Mouse (Mus musculus): ENCODE results near the gene Marcks. TPM values are rescaled to one million over a fixed set of nuclear protein-coding genes. Genes with fewer than 3 reads are reported as not detected.

Gene Marcks
- polyA plus RNA-seq, 1 experiment: 332 TPM

GRCm38 (mm10) chr10:37136981-37137518 is 1.7 kb downstream of the Marcks start:
- peak overlapping the region; percentile 92 for H3K27ac ChIP-seq (ENCODE audit: insufficient read depth, low read depth, low read length)
- TF ChIP-seq CTCF (IDR thresholded peaks at IDR 0.05; ENCODE audit: low read depth, low read length) (peak; percentile 28; the same call in 1 of the 2 replicates), POLR2A (IDR thresholded peaks at IDR 0.05; ENCODE audit: borderline replicate concordance, low read depth, low read length) (0 out of 2 replicates have a peak, but pooled peaks have one; percentile 14)
- peaks cover 5% of the 10 kb centered on the region; the same call in 1 of the 2 replicates for H3K4me1 ChIP-seq (ENCODE audit: control insufficient read depth, insufficient read depth, low read length)
- peak overlapping the region; percentile 69 for H3K4me3 ChIP-seq (ENCODE audit: insufficient read depth, low read length)

DNA sequence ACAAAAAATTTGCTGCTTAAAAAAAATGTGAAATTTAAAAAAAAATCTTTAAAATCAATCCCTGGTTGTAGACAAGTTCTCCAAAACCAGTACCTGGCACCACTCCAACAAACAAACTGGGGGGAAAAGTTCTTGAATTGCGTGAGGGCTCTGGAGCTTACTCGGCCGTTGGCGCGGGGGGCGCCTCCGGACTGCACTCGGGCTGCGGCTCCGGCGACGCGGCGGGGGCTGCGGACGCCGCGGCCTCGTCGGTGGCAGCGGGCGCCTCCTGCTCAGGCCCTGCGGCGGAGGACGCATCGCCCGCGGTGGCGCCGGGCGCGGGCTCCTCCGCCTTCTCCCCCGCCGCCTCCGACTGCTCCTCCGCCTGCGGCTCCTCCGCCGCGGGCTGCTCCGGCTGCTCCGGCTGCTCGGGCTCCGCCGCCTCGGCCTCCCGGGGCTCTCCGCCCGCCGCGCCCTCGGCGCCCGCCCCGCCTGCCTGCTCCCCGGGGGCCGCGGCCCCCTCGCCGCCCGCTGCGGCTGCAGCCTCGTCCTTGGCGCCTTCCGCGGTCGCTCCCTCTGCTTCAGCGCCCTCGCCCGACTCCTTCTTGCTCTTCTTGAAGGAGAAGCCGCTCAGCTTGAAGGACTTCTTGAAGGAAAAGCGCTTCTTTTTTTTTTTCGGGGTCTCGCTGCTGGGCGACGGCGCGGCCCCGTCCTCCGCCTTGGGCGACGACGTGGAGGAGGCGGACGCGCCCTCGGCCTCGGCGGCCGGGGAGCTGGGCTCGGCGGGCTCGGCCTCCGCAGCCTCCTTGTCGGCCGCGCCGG is 2.6 kb downstream of the Marcks start:
- Histone ChIP-seq H3K4me3 (ENCODE audit: insufficient read depth, low read length) (peak overlapping the region; percentile 69), H3K4me1 (ENCODE audit: control insufficient read depth, insufficient read depth, low read length) (no peaks in the 10 kb centered on the region), H3K27ac (ENCODE audit: insufficient read depth, low read depth, low read length) (peak overlapping the region; percentile 92)
- no peak for TF ChIP-seq POLR2A (IDR thresholded peaks at IDR 0.05; ENCODE audit: borderline replicate concordance, low read depth, low read length)
- no peak for TF ChIP-seq CTCF (IDR thresholded peaks at IDR 0.05; ENCODE audit: low read depth, low read length)

- Histone ChIP-seq H3K27ac (ENCODE audit: insufficient read depth, low read depth, low read length) (no peak overlapping the region), H3K4me1 (ENCODE audit: control insufficient read depth, insufficient read depth, low read length) (no peaks in the 10 kb centered on the region), H3K4me3 (ENCODE audit: insufficient read depth, low read length) (no peak overlapping the region)
- TF ChIP-seq POLR2A (IDR thresholded peaks at IDR 0.05; ENCODE audit: borderline replicate concordance, low read depth, low read length): no peak
- TF ChIP-seq CTCF (IDR thresholded peaks at IDR 0.05; ENCODE audit: low read depth, low read length): no peak
Observed at GRCm38 (mm10) chr10:37133876-37134708, 4.6 kb downstream of the Marcks start.

DNA sequence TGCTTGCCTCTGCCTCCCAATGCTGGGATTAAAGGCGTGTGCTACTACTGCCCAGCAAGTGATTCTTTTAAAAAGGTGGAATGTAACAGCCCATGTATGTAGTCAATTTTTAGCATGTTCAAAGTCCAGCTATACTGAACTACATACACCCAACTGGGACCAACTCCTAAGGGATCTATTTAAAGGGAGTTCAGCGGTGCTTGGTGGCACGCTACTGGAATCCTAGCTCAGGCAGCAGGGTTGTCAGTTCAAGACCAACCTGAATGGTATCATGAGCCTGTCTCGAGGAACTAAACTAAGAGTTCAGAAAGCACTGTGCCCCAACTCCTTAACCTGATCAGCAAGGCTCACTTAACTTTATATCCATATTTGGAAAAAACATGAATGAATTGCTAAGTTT is 6.0 kb downstream of the Marcks start:
- Histone ChIP-seq H3K4me1 (ENCODE audit: control insufficient read depth, insufficient read depth, low read length) (no peaks in the 10 kb centered on the region), H3K4me3 (ENCODE audit: insufficient read depth, low read length) (no peak overlapping the region), H3K27ac (ENCODE audit: insufficient read depth, low read depth, low read length) (no peak overlapping the region)
- TF ChIP-seq POLR2A (IDR thresholded peaks at IDR 0.05; ENCODE audit: borderline replicate concordance, low read depth, low read length) (no peak), CTCF (IDR thresholded peaks at IDR 0.05; ENCODE audit: low read depth, low read length) (no peak)

DNA sequence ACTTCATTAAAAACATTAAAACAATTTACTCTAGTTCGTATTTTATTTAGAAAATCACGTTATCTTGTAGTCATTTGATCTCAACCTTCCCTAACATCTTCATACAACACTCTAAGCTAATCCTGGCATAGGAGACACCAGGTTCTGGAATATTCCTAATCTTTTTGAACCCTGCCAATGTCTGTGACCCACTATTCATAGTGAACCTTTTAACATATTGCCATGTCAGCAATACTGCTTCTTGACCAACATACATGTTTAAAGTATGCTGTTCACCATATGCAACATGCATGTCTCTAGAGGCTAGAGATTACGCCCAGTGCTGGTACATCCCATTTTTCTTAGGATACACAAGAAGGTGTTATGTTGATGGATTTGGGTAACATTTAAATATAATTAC is 9.1 kb downstream of the Marcks start:
- no peaks in the 10 kb centered on the region for H3K4me1 ChIP-seq (ENCODE audit: control insufficient read depth, insufficient read depth, low read length)
- TF ChIP-seq POLR2A (IDR thresholded peaks at IDR 0.05; ENCODE audit: borderline replicate concordance, low read depth, low read length) (no peak), CTCF (IDR thresholded peaks at IDR 0.05; ENCODE audit: low read depth, low read length) (no peak)
- H3K27ac ChIP-seq (ENCODE audit: insufficient read depth, low read depth, low read length): no peak overlapping the region
- H3K4me3 ChIP-seq (ENCODE audit: insufficient read depth, low read length): no peak overlapping the region

DNA sequence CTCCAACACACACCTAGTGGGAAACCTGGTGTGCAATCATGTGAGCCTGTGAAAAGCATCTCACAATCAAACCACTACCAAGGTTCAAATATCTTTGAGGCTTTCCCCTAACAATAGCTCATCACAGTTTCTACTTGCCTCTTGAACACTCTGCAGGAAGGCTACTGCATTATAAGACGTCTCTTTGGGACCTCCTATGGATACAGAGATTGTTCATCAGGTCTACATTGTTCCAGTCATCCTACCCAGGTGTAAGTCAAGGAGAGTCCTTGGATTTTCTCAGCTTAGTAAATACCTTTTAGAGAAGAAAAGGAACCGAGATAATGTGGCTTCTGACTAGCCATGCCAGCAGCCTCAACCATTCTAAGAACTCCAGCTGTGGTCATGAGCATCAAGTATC is 23.4 kb downstream of the Marcks start:
- peaks cover 5% of the 10 kb centered on the region for H3K4me1 ChIP-seq (ENCODE audit: control insufficient read depth, insufficient read depth, low read length)
- no peak for TF ChIP-seq CTCF (IDR thresholded peaks at IDR 0.05; ENCODE audit: low read depth, low read length)
- no peak for TF ChIP-seq POLR2A (IDR thresholded peaks at IDR 0.05; ENCODE audit: borderline replicate concordance, low read depth, low read length)
- no peak overlapping the region for H3K4me3 ChIP-seq (ENCODE audit: insufficient read depth, low read length)
- H3K27ac ChIP-seq (ENCODE audit: insufficient read depth, low read depth, low read length): no peak overlapping the region

- TF ChIP-seq CTCF (IDR thresholded peaks at IDR 0.05; ENCODE audit: low read depth, low read length): no peak
- no peak for TF ChIP-seq POLR2A (IDR thresholded peaks at IDR 0.05; ENCODE audit: borderline replicate concordance, low read depth, low read length)
- Histone ChIP-seq H3K4me1 (ENCODE audit: control insufficient read depth, insufficient read depth, low read length) (peaks cover 5% of the 10 kb centered on the region), H3K27ac (ENCODE audit: insufficient read depth, low read depth, low read length) (no peak overlapping the region), H3K4me3 (ENCODE audit: insufficient read depth, low read length) (no peak overlapping the region)
Observed at GRCm38 (mm10) chr10:37112812-37113211, 25.9 kb downstream of the Marcks start.

DNA sequence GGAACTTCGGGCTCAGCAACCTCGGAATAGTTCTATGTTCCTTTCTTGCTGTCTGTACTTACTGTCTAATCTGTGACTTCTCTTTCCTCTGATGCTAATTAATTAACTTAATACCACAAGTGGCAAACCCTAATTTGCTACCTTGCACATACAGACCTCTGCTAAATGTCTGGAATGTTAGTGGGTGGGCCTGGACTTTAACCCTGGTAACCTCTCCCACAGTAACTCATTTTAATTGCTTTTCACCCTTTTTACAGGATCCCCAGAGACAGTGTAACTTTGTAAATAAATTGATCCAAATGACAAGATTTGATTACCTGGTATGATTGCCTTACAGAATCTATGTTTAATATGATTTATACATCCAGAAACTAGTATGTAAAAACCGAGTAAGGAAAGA is 26.4 kb downstream of the Marcks start:
- H3K27ac ChIP-seq (ENCODE audit: insufficient read depth, low read depth, low read length): no peak overlapping the region
- TF ChIP-seq CTCF (IDR thresholded peaks at IDR 0.05; ENCODE audit: low read depth, low read length) (no peak), POLR2A (IDR thresholded peaks at IDR 0.05; ENCODE audit: borderline replicate concordance, low read depth, low read length) (no peak)
- H3K4me1 ChIP-seq (ENCODE audit: control insufficient read depth, insufficient read depth, low read length): peaks cover 5% of the 10 kb centered on the region
- no peak overlapping the region for H3K4me3 ChIP-seq (ENCODE audit: insufficient read depth, low read length)

GRCm38 (mm10) chr10:37111432-37111831 is 27.3 kb downstream of the Marcks start:
- TF ChIP-seq POLR2A (IDR thresholded peaks at IDR 0.05; ENCODE audit: borderline replicate concordance, low read depth, low read length): no peak
- no peak for TF ChIP-seq CTCF (IDR thresholded peaks at IDR 0.05; ENCODE audit: low read depth, low read length)
- Histone ChIP-seq H3K4me1 (ENCODE audit: control insufficient read depth, insufficient read depth, low read length) (peaks cover 5% of the 10 kb centered on the region), H3K27ac (ENCODE audit: insufficient read depth, low read depth, low read length) (no peak overlapping the region), H3K4me3 (ENCODE audit: insufficient read depth, low read length) (no peak overlapping the region)

Measured in bone marrow macrophage, adult 2 months (primary cell).